26 mouse cellular contexts compared by ENCODE assay signal in the genomic region with DNA sequence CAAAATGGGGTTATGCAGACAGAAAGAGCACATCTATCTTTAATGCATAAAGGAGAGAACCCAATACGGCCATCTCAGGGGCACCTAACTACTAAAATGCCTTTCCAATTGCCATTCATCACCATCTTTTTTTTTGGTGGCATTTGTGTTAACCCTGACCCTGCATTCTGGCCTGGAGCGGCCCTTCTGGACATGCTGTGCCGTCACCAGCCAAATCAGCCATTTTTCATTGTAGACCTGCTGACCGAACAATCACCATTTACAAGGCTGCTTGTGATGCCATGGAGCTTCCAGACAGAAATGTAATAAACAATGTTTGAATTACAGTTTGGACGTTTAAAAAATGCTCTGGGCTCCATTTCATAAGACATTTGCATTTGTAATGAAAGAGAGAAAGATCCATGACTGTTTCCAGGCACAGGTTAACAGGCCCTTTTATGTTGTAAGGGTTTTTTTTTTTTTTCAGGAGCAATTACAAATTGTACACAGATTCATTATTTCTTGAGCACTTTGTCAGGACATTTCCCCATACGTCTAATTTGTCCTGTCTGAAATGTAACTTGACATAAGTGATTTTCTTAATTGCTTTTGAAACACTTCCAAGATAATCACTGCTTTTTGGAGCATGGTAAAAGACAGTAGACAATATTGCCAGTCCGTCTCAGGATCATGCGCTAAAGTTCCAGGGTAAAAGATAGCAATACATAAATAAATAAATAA. TPM values are rescaled to one million over a fixed set of nuclear protein-coding genes. Genes with fewer than 3 reads are reported as not detected.
DNase-seq lines count a peak whose midpoint lies in the region; ATAC-seq lines count a peak whose summit lies in the region.
"Had no signal": no experiment of that assay in that cellular context is flagged by ENCODE, and none has a peak within 500 bp of the region (broad histone marks: within the 10 kb centered on the region; RNA-seq: fewer than 3 reads in every experiment).

No protein-coding gene starts in this region.

- no peak overlapping the region for H3K27ac ChIP-seq in forebrain, embryonic 16.5 days (ENCODE audit: low read length)
- no peak overlapping the region for H3K27ac ChIP-seq in forebrain, embryonic 13.5 days
- H3K27ac ChIP-seq: forebrain, embryonic 15.5 days; hindbrain, embryonic 10.5 days; hindbrain, embryonic 15.5 days; kidney, embryonic 15.5 days; left cerebral cortex, adult 2 months; liver, embryonic 12.5 days; midbrain, embryonic 13.5 days; neural tube, embryonic 13.5 days had no signal

- H3K4me2 ChIP-seq in forebrain, embryonic 16.5 days (ENCODE audit: low read length), result no peak overlapping the region
- no peak overlapping the region for H3K4me2 ChIP-seq in forebrain, embryonic 13.5 days
- H3K4me2 ChIP-seq: forebrain, embryonic 15.5 days; hindbrain, embryonic 15.5 days; kidney, embryonic 15.5 days; liver, embryonic 12.5 days; midbrain, embryonic 13.5 days; neural tube, embryonic 13.5 days had no signal

- H3K9me3 ChIP-seq in forebrain, embryonic 16.5 days (ENCODE audit: control insufficient read depth, low read length), result no peaks in the 10 kb centered on the region
- no peaks in the 10 kb centered on the region for H3K9me3 ChIP-seq in forebrain, embryonic 13.5 days (replicated peaks)
- H3K9me3 ChIP-seq: forebrain, embryonic 15.5 days; hindbrain, embryonic 10.5 days; hindbrain, embryonic 15.5 days; kidney, embryonic 15.5 days; liver, embryonic 12.5 days; midbrain, embryonic 13.5 days; neural tube, embryonic 13.5 days had no signal

- peak; percentile 31; the same call in 1 of the 2 replicates for ATAC-seq in forebrain, embryonic 16.5 days
- no peak for ATAC-seq in forebrain, embryonic 13.5 days
- ATAC-seq: forebrain, embryonic 15.5 days; liver, embryonic 12.5 days; liver, postnatal 0 days; lung, postnatal 0 days; midbrain, embryonic 13.5 days had no signal

- WGBS in forebrain, embryonic 16.5 days, result 49% methylated on average over 8 of the region's 8 CpGs
- 72% methylated on average over 8 of the region's 8 CpGs for WGBS in forebrain, embryonic 13.5 days

- no peaks in the 10 kb centered on the region for H3K27me3 ChIP-seq in forebrain, embryonic 16.5 days (replicated peaks; ENCODE audit: control insufficient read depth, insufficient read depth, low read length)
- no peaks in the 10 kb centered on the region for H3K27me3 ChIP-seq in forebrain, embryonic 13.5 days
- H3K27me3 ChIP-seq: CH12.LX; forebrain, embryonic 15.5 days; hindbrain, embryonic 15.5 days; kidney, embryonic 15.5 days; liver, embryonic 12.5 days; midbrain, embryonic 13.5 days; neural tube, embryonic 13.5 days had no signal

- no peak overlapping the region for H3K9ac ChIP-seq in forebrain, embryonic 16.5 days (replicated peaks; ENCODE audit: low read depth, low read length)
- H3K9ac ChIP-seq in forebrain, embryonic 13.5 days, result no peak overlapping the region
- H3K9ac ChIP-seq: forebrain, embryonic 15.5 days; hindbrain, embryonic 15.5 days; kidney, embryonic 15.5 days; liver, embryonic 12.5 days; liver, postnatal 0 days; midbrain, embryonic 13.5 days; neural tube, embryonic 13.5 days had no signal

- no peaks in the 10 kb centered on the region for H3K36me3 ChIP-seq in forebrain, embryonic 16.5 days (ENCODE audit: control insufficient read depth, insufficient read depth)
- no peaks in the 10 kb centered on the region for H3K36me3 ChIP-seq in forebrain, embryonic 13.5 days (ENCODE audit: poor library complexity, severe bottlenecking)
- H3K36me3 ChIP-seq: forebrain, embryonic 15.5 days; hindbrain, embryonic 10.5 days; hindbrain, embryonic 15.5 days; kidney, embryonic 15.5 days; liver, embryonic 12.5 days; midbrain, embryonic 13.5 days; neural tube, embryonic 13.5 days had no signal

- peak; percentile 42 to 72 for DNase-seq in adrenal gland, adult (ENCODE audit: inconsistent age in 2 of 2, low spot score in 1 of 2)
- no peak for DNase-seq in adrenal gland, adult 18-20 months (ENCODE audit: low spot score in 2 of 2)
- peak; percentile 6 for DNase-seq in adrenal gland, postnatal 10 days
- peak; percentile 0 for DNase-seq in brain, embryonic 18.5 days (ENCODE audit: low read depth, low spot score)
- DNase-seq in layer of hippocampus, postnatal 10 days (ENCODE audit: low spot score in 2 of 2), result no peak
- DNase-seq: cerebellum, adult 11 months; cerebellum, adult 9-11 months; heart, postnatal 14 days; kidney, adult 18-20 months; kidney, postnatal 25 days; liver, postnatal 0 days; lung, postnatal 4 days; right cerebral cortex, postnatal 14 days; thymus, postnatal 14 days had no signal

- 0 out of 2 replicates have a peak, but pooled peaks cover 3% of the 10 kb centered on the region for H3K4me1 ChIP-seq in forebrain, embryonic 16.5 days (replicated peaks; ENCODE audit: control insufficient read depth, insufficient read depth, low read length)
- H3K4me1 ChIP-seq in forebrain, embryonic 13.5 days, result no peaks in the 10 kb centered on the region
- H3K4me1 ChIP-seq: hindbrain, embryonic 10.5 days; hindbrain, embryonic 15.5 days; kidney, embryonic 15.5 days; liver, embryonic 12.5 days; midbrain, embryonic 13.5 days; neural tube, embryonic 13.5 days had no signal

- no peak overlapping the region for H3K4me3 ChIP-seq in forebrain, embryonic 16.5 days (replicated peaks; ENCODE audit: low read length)
- H3K4me3 ChIP-seq in forebrain, embryonic 13.5 days, result no peak overlapping the region
- H3K4me3 ChIP-seq: forebrain, embryonic 15.5 days; hindbrain, embryonic 10.5 days; hindbrain, embryonic 15.5 days; kidney, embryonic 15.5 days; left cerebral cortex, adult 2 months; liver, embryonic 12.5 days; midbrain, embryonic 13.5 days; neural tube, embryonic 13.5 days had no signal

RNA-seq across cellular contexts. Expression of a gene that starts 45.1 kb away (rescaled TPM):
- total RNA-seq in adrenal gland, adult 18-20 months (2021), result 10 to 100 TPM; 65.5 to 68.3 TPM
- polyA plus RNA-seq in forebrain, embryonic 16.5 days (2015; fragmentation: Nextera tagmentation; extraction: Ambion mirVana), result 79.9 and 95.1 TPM in 2 replicates
- 77.2 and 80.1 TPM in 2 replicates for polyA plus RNA-seq in forebrain, embryonic 13.5 days (2015; fragmentation: Nextera tagmentation; extraction: Ambion mirVana)
- total RNA-seq in adrenal gland, postnatal 10 days (2021), result 100 to 1,000 TPM in 1 of 2 experiments, 10 to 100 TPM in 1; 88.9 to 116 TPM
- total RNA-seq in layer of hippocampus, postnatal 10 days (2021), result 10 to 100 TPM; 82.4 to 89.3 TPM

Comparison
In these comparisons a context has a peak if more than half of its experiments do, and no peak if none do; other contexts are left out.
1. DNase-seq: peak in adrenal gland, adult (2 of 2), adrenal gland, postnatal 10 days (single experiment) and brain, embryonic 18.5 days (single experiment); none in adrenal gland, adult 18-20 months (0 of 2) and layer of hippocampus, postnatal 10 days (0 of 2).